Mouse (Mus musculus): ENCODE measurements around the gene Mad2l2. TPM values are rescaled to one million over a fixed set of nuclear protein-coding genes. Genes with fewer than 3 reads are reported as not detected.

The Mad2l2 gene
- polyA plus RNA-seq, 1 experiment from 2014 or later: 18.8 TPM

DNA sequence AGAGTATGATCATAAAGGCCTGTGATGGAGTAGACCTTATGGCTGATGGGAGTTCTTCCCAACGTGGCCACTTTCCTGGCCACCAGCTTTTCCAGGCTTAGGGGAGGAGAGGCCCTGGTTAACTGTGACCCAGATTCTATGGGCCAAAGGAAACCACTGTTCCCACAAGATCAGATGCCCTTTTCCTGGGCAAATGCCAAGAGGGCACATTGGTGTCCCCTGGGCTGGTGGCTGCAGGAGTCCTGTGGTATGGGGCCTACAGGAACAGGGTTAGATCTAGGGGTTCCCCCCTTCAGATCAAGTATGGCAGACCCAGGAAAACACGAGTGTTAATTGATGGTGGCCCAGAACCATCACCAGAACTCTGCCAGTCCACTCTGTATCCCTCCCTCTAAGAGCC lies 17.5 kb downstream of the Mad2l2 start:
- Histone ChIP-seq H3K4me1 (ENCODE audit: insufficient read depth) (peaks cover 13% of the 10 kb centered on the region), H3K9ac (replicated peaks) (no peak overlapping the region), H3K27me3 (ENCODE audit: insufficient read depth, low read length) (no peaks in the 10 kb centered on the region), H3K9me3 (ENCODE audit: low read length) (no peaks in the 10 kb centered on the region), H3K36me3 (replicated peaks; ENCODE audit: insufficient read depth, low read length) (peaks cover 13% of the 10 kb centered on the region), H3K4me3 (ENCODE audit: low read depth, low read length) (no peak overlapping the region), H3K4me2 (ENCODE audit: low read depth, low read length) (no peak overlapping the region), H3K27ac (ENCODE audit: low read depth) (no peak overlapping the region)
- ATAC-seq (no peak), DNase-seq (no peak)
- WGBS (ENCODE audit: insufficient replicate concordance): 72% methylated on average over 2 of the region's 2 CpGs
- TF ChIP-seq CTCF (IDR thresholded peaks at IDR 0.05; ENCODE audit: low read depth) (no peak), EP300 (IDR thresholded peaks at IDR 0.05; ENCODE audit: low read depth) (no peak)

GRCm38 (mm10) chr4:148149540-148149939 lies 19.4 kb downstream of the Mad2l2 start:
- peaks cover 13% of the 10 kb centered on the region for H3K4me1 ChIP-seq (ENCODE audit: insufficient read depth)
- H3K27me3 ChIP-seq (ENCODE audit: insufficient read depth, low read length): no peaks in the 10 kb centered on the region
- ATAC-seq: no peak
- TF ChIP-seq CTCF (IDR thresholded peaks at IDR 0.05; ENCODE audit: low read depth) (no peak), EP300 (IDR thresholded peaks at IDR 0.05; ENCODE audit: low read depth) (no peak)
- no peak for DNase-seq
- 56% methylated on average over 12 of the region's 12 CpGs for WGBS (ENCODE audit: insufficient replicate concordance)
- no peak overlapping the region for H3K4me2 ChIP-seq (ENCODE audit: low read depth, low read length)
- H3K4me3 ChIP-seq (ENCODE audit: low read depth, low read length): no peak overlapping the region
- peaks cover 13% of the 10 kb centered on the region for H3K36me3 ChIP-seq (replicated peaks; ENCODE audit: insufficient read depth, low read length)
- no peaks in the 10 kb centered on the region for H3K9me3 ChIP-seq (ENCODE audit: low read length)
- no peak overlapping the region for H3K9ac ChIP-seq (replicated peaks)
- no peak overlapping the region for H3K27ac ChIP-seq (ENCODE audit: low read depth)

GRCm38 (mm10) chr4:148150242-148150641 lies 20.1 kb downstream of the Mad2l2 start:
- Histone ChIP-seq H3K9me3 (ENCODE audit: low read length) (no peaks in the 10 kb centered on the region), H3K36me3 (replicated peaks; ENCODE audit: insufficient read depth, low read length) (peaks cover 10% of the 10 kb centered on the region), H3K27me3 (ENCODE audit: insufficient read depth, low read length) (no peaks in the 10 kb centered on the region), H3K4me3 (ENCODE audit: low read depth, low read length) (no peak overlapping the region), H3K9ac (replicated peaks) (no peak overlapping the region), H3K4me2 (ENCODE audit: low read depth, low read length) (peak overlapping the region; percentile 80; the same call in 1 of the 2 replicates), H3K27ac (ENCODE audit: low read depth) (peak overlapping the region; percentile 98), H3K4me1 (ENCODE audit: insufficient read depth) (peaks cover 13% of the 10 kb centered on the region)
- 70% methylated on average over 7 of the region's 7 CpGs for WGBS (ENCODE audit: insufficient replicate concordance)
- TF ChIP-seq CTCF (IDR thresholded peaks at IDR 0.05; ENCODE audit: low read depth) (no peak), EP300 (IDR thresholded peaks at IDR 0.05; ENCODE audit: low read depth) (no peak)
- ATAC-seq (no peak), DNase-seq (no peak)

GRCm38 (mm10) chr4:148150953-148151266 lies 20.7 kb downstream of the Mad2l2 start:
- Histone ChIP-seq H3K4me3 (ENCODE audit: low read depth, low read length) (peak overlapping the region; percentile 62), H3K9ac (replicated peaks) (peak overlapping the region; percentile 92)
- WGBS (ENCODE audit: insufficient replicate concordance): 13% methylated on average over 3 of the region's 3 CpGs

GRCm38 (mm10) chr4:148151267-148152168 lies 21.3 kb downstream of the Mad2l2 start, which contains the start of gene Fbxo6:
Fbxo6 (minus strand) TSS chr4:148152140.
- H3K4me3 ChIP-seq (ENCODE audit: low read depth, low read length): peak within 1 kb of the TSS; percentile 62
- H3K27me3 ChIP-seq (ENCODE audit: insufficient read depth, low read length): no peaks in the 10 kb centered on the region
- TF ChIP-seq EP300 (IDR thresholded peaks at IDR 0.05; ENCODE audit: low read depth): peak; percentile 1; the same call in 1 of the 2 replicates
- peak; percentile 80 for TF ChIP-seq CTCF (IDR thresholded peaks at IDR 0.05; ENCODE audit: low read depth)
- H3K4me1 ChIP-seq (ENCODE audit: insufficient read depth): peaks cover 13% of the 10 kb centered on the region
- H3K27ac ChIP-seq (ENCODE audit: low read depth): peak within 1 kb of the TSS; percentile 98
- peak within 1 kb of the TSS; percentile 92 for H3K9ac ChIP-seq (replicated peaks)
- peaks cover 3% of the 10 kb centered on the region; the same call in 1 of the 2 replicates for H3K36me3 ChIP-seq (replicated peaks; ENCODE audit: insufficient read depth, low read length)
- H3K9me3 ChIP-seq (ENCODE audit: low read length): no peaks in the 10 kb centered on the region
- WGBS (ENCODE audit: insufficient replicate concordance): under 1% methylated on average over 49 of the region's 67 CpGs
- peak; percentile 89 for DNase-seq
- ATAC-seq: peak; percentile 86
- H3K4me2 ChIP-seq (ENCODE audit: low read depth, low read length): peak within 1 kb of the TSS; percentile 80

More at GRCm38 (mm10) chr4:148150953-148151266, 20.7 kb downstream of the Mad2l2 start:
- ATAC-seq (peak; percentile 65), DNase-seq (no peak)
- H3K9me3 ChIP-seq (ENCODE audit: low read length): no peaks in the 10 kb centered on the region
- H3K4me1 ChIP-seq (ENCODE audit: insufficient read depth): peaks cover 13% of the 10 kb centered on the region
- TF ChIP-seq CTCF (IDR thresholded peaks at IDR 0.05; ENCODE audit: low read depth) (no peak), EP300 (IDR thresholded peaks at IDR 0.05; ENCODE audit: low read depth) (peak; percentile 17; the same call in 1 of the 2 replicates)
- no peaks in the 10 kb centered on the region for H3K27me3 ChIP-seq (ENCODE audit: insufficient read depth, low read length)
- H3K4me2 ChIP-seq (ENCODE audit: low read depth, low read length): peak overlapping the region; percentile 80
- peaks cover 8% of the 10 kb centered on the region for H3K36me3 ChIP-seq (replicated peaks; ENCODE audit: insufficient read depth, low read length)
- peak overlapping the region; percentile 98 for H3K27ac ChIP-seq (ENCODE audit: low read depth)

GRCm38 (mm10) chr4:148152547-148152946 lies 22.4 kb downstream of the Mad2l2 start:
- H3K4me2 ChIP-seq (ENCODE audit: low read depth, low read length): no peak overlapping the region
- DNase-seq: no peak
- no peak overlapping the region for H3K9ac ChIP-seq (replicated peaks)
- no peak for TF ChIP-seq CTCF (IDR thresholded peaks at IDR 0.05; ENCODE audit: low read depth)
- TF ChIP-seq EP300 (IDR thresholded peaks at IDR 0.05; ENCODE audit: low read depth): no peak
- no peak overlapping the region for H3K4me3 ChIP-seq (ENCODE audit: low read depth, low read length)
- peaks cover 3% of the 10 kb centered on the region; the same call in 1 of the 2 replicates for H3K36me3 ChIP-seq (replicated peaks; ENCODE audit: insufficient read depth, low read length)
- no peaks in the 10 kb centered on the region for H3K9me3 ChIP-seq (ENCODE audit: low read length)
- 75% methylated on average over 5 of the region's 5 CpGs for WGBS (ENCODE audit: insufficient replicate concordance)
- no peak for ATAC-seq
- no peaks in the 10 kb centered on the region for H3K27me3 ChIP-seq (ENCODE audit: insufficient read depth, low read length)
- H3K27ac ChIP-seq (ENCODE audit: low read depth): peak overlapping the region; percentile 98
- H3K4me1 ChIP-seq (ENCODE audit: insufficient read depth): peaks cover 13% of the 10 kb centered on the region

All from liver, postnatal 0 days (tissue).